Mouse (Mus musculus): ENCODE results near the gene Grb10. TPM values are rescaled to one million over a fixed set of nuclear protein-coding genes. Genes with fewer than 3 reads are reported as not detected.

The Grb10 gene
- polyA plus RNA-seq, 1 experiment from 2014 or later: 283 TPM

GRCm38 (mm10) chr11:11997045-11997444 is 41.4 kb downstream of the Grb10 start:
- no peak overlapping the region for H3K4me3 ChIP-seq (ENCODE audit: low read depth, low read length)
- H3K36me3 ChIP-seq (ENCODE audit: control insufficient read depth, insufficient read depth, low read length): peaks cover 3% of the 10 kb centered on the region; the same call in 1 of the 2 replicates
- WGBS: 92% methylated on average over 1 of the region's 1 CpGs
- H3K9me3 ChIP-seq (ENCODE audit: control insufficient read depth, low read length): no peaks in the 10 kb centered on the region
- H3K4me2 ChIP-seq (ENCODE audit: low read depth, severe bottlenecking): no peak overlapping the region
- no peak for DNase-seq (ENCODE audit: low spot score)
- no peaks in the 10 kb centered on the region for H3K4me1 ChIP-seq (ENCODE audit: control insufficient read depth, insufficient read depth, low read length)
- no peak overlapping the region for H3K9ac ChIP-seq (ENCODE audit: low read length)
- H3K27ac ChIP-seq (replicated peaks; ENCODE audit: low read depth, low read length): no peak overlapping the region
- H3K27me3 ChIP-seq (ENCODE audit: control insufficient read depth, insufficient read depth, low read length): no peaks in the 10 kb centered on the region
- ATAC-seq (ENCODE audit: insufficient number of reproducible peaks, low FRiP score, low TSS enrichment, low read depth): no peak

GRCm38 (mm10) chr11:11995371-11995770 is 43.1 kb downstream of the Grb10 start:
- WGBS: 93% methylated on average over 1 of the region's 1 CpGs
- H3K9ac ChIP-seq (ENCODE audit: low read length): no peak overlapping the region
- no peak overlapping the region for H3K4me3 ChIP-seq (ENCODE audit: low read depth, low read length)
- no peak overlapping the region for H3K4me2 ChIP-seq (ENCODE audit: low read depth, severe bottlenecking)
- no peaks in the 10 kb centered on the region for H3K27me3 ChIP-seq (ENCODE audit: control insufficient read depth, insufficient read depth, low read length)
- H3K36me3 ChIP-seq (ENCODE audit: control insufficient read depth, insufficient read depth, low read length): peaks cover 3% of the 10 kb centered on the region; the same call in 1 of the 2 replicates
- no peak overlapping the region for H3K27ac ChIP-seq (replicated peaks; ENCODE audit: low read depth, low read length)
- H3K9me3 ChIP-seq (ENCODE audit: control insufficient read depth, low read length): no peaks in the 10 kb centered on the region
- no peak for ATAC-seq (ENCODE audit: insufficient number of reproducible peaks, low FRiP score, low TSS enrichment, low read depth)
- H3K4me1 ChIP-seq (ENCODE audit: control insufficient read depth, insufficient read depth, low read length): no peaks in the 10 kb centered on the region
- no peak for DNase-seq (ENCODE audit: low spot score)

GRCm38 (mm10) chr11:11993807-11994206 is 44.7 kb downstream of the Grb10 start:
- Histone ChIP-seq H3K9me3 (ENCODE audit: control insufficient read depth, low read length) (no peaks in the 10 kb centered on the region), H3K9ac (ENCODE audit: low read length) (no peak overlapping the region), H3K27ac (replicated peaks; ENCODE audit: low read depth, low read length) (no peak overlapping the region), H3K4me1 (ENCODE audit: control insufficient read depth, insufficient read depth, low read length) (no peaks in the 10 kb centered on the region), H3K36me3 (ENCODE audit: control insufficient read depth, insufficient read depth, low read length) (peaks cover 3% of the 10 kb centered on the region; the same call in 1 of the 2 replicates), H3K4me2 (ENCODE audit: low read depth, severe bottlenecking) (no peak overlapping the region), H3K27me3 (ENCODE audit: control insufficient read depth, insufficient read depth, low read length) (no peaks in the 10 kb centered on the region), H3K4me3 (ENCODE audit: low read depth, low read length) (no peak overlapping the region)
- ATAC-seq (ENCODE audit: insufficient number of reproducible peaks, low FRiP score, low TSS enrichment, low read depth): no peak
- DNase-seq (ENCODE audit: low spot score): no peak
- WGBS: 85% methylated on average over 5 of the region's 5 CpGs

GRCm38 (mm10) chr11:11993183-11993582 is 45.3 kb downstream of the Grb10 start:
- WGBS: 88% methylated on average over 2 of the region's 2 CpGs
- Histone ChIP-seq H3K9ac (ENCODE audit: low read length) (no peak overlapping the region), H3K36me3 (ENCODE audit: control insufficient read depth, insufficient read depth, low read length) (peaks cover 2% of the 10 kb centered on the region; the same call in 1 of the 2 replicates)

GRCm38 (mm10) chr11:11989850-11990249 is 48.6 kb downstream of the Grb10 start:
- no peak overlapping the region for H3K27ac ChIP-seq (replicated peaks; ENCODE audit: low read depth, low read length)
- H3K4me3 ChIP-seq (ENCODE audit: low read depth, low read length): no peak overlapping the region
- no peaks in the 10 kb centered on the region for H3K4me1 ChIP-seq (ENCODE audit: control insufficient read depth, insufficient read depth, low read length)
- H3K9me3 ChIP-seq (ENCODE audit: control insufficient read depth, low read length): no peaks in the 10 kb centered on the region
- WGBS: 84% methylated on average over 4 of the region's 4 CpGs
- H3K4me2 ChIP-seq (ENCODE audit: low read depth, severe bottlenecking): no peak overlapping the region
- H3K27me3 ChIP-seq (ENCODE audit: control insufficient read depth, insufficient read depth, low read length): no peaks in the 10 kb centered on the region
- ATAC-seq (ENCODE audit: insufficient number of reproducible peaks, low FRiP score, low TSS enrichment, low read depth) (no peak), DNase-seq (ENCODE audit: low spot score) (no peak)
- H3K9ac ChIP-seq (ENCODE audit: low read length): no peak overlapping the region
- H3K36me3 ChIP-seq (ENCODE audit: control insufficient read depth, insufficient read depth, low read length): no peaks in the 10 kb centered on the region

More at GRCm38 (mm10) chr11:11993183-11993582, 45.3 kb downstream of the Grb10 start:
- ATAC-seq (ENCODE audit: insufficient number of reproducible peaks, low FRiP score, low TSS enrichment, low read depth) (no peak), DNase-seq (ENCODE audit: low spot score) (no peak)
- Histone ChIP-seq H3K27me3 (ENCODE audit: control insufficient read depth, insufficient read depth, low read length) (no peaks in the 10 kb centered on the region), H3K4me3 (ENCODE audit: low read depth, low read length) (no peak overlapping the region), H3K4me1 (ENCODE audit: control insufficient read depth, insufficient read depth, low read length) (no peaks in the 10 kb centered on the region), H3K4me2 (ENCODE audit: low read depth, severe bottlenecking) (no peak overlapping the region), H3K27ac (replicated peaks; ENCODE audit: low read depth, low read length) (no peak overlapping the region), H3K9me3 (ENCODE audit: control insufficient read depth, low read length) (no peaks in the 10 kb centered on the region)

GRCm38 (mm10) chr11:11987233-11987632 is 51.2 kb downstream of the Grb10 start:
- Histone ChIP-seq H3K4me2 (ENCODE audit: low read depth, severe bottlenecking) (no peak overlapping the region), H3K9ac (ENCODE audit: low read length) (no peak overlapping the region), H3K4me1 (ENCODE audit: control insufficient read depth, insufficient read depth, low read length) (no peaks in the 10 kb centered on the region), H3K9me3 (ENCODE audit: control insufficient read depth, low read length) (no peaks in the 10 kb centered on the region), H3K36me3 (ENCODE audit: control insufficient read depth, insufficient read depth, low read length) (no peaks in the 10 kb centered on the region), H3K4me3 (ENCODE audit: low read depth, low read length) (no peak overlapping the region), H3K27ac (replicated peaks; ENCODE audit: low read depth, low read length) (no peak overlapping the region), H3K27me3 (ENCODE audit: control insufficient read depth, insufficient read depth, low read length) (no peaks in the 10 kb centered on the region)
- ATAC-seq (ENCODE audit: insufficient number of reproducible peaks, low FRiP score, low TSS enrichment, low read depth) (no peak), DNase-seq (ENCODE audit: low spot score) (no peak)
- 96% methylated on average over 3 of the region's 3 CpGs for WGBS

GRCm38 (mm10) chr11:11978611-11979197 is 59.8 kb downstream of the Grb10 start:
- WGBS: 70% methylated on average over 5 of the region's 5 CpGs
- Histone ChIP-seq H3K9ac (ENCODE audit: low read length) (no peak overlapping the region), H3K4me1 (ENCODE audit: control insufficient read depth, insufficient read depth, low read length) (0 out of 2 replicates have a peak, but pooled peaks cover 2% of the 10 kb centered on the region), H3K27ac (replicated peaks; ENCODE audit: low read depth, low read length) (no peak overlapping the region), H3K4me3 (ENCODE audit: low read depth, low read length) (no peak overlapping the region), H3K9me3 (ENCODE audit: control insufficient read depth, low read length) (no peaks in the 10 kb centered on the region), H3K27me3 (ENCODE audit: control insufficient read depth, insufficient read depth, low read length) (no peaks in the 10 kb centered on the region), H3K36me3 (ENCODE audit: control insufficient read depth, insufficient read depth, low read length) (no peaks in the 10 kb centered on the region), H3K4me2 (ENCODE audit: low read depth, severe bottlenecking) (no peak overlapping the region)
- no peak for ATAC-seq (ENCODE audit: insufficient number of reproducible peaks, low FRiP score, low TSS enrichment, low read depth)
- no peak for DNase-seq (ENCODE audit: low spot score)

GRCm38 (mm10) chr11:11974591-11975255 is 63.8 kb downstream of the Grb10 start:
- ATAC-seq (ENCODE audit: insufficient number of reproducible peaks, low FRiP score, low TSS enrichment, low read depth) (no peak), DNase-seq (ENCODE audit: low spot score) (no peak)
- H3K9ac ChIP-seq (ENCODE audit: low read length): no peak overlapping the region
- H3K9me3 ChIP-seq (ENCODE audit: control insufficient read depth, low read length): no peaks in the 10 kb centered on the region
- no peaks in the 10 kb centered on the region for H3K27me3 ChIP-seq (ENCODE audit: control insufficient read depth, insufficient read depth, low read length)
- H3K4me1 ChIP-seq (ENCODE audit: control insufficient read depth, insufficient read depth, low read length): 0 out of 2 replicates have a peak, but pooled peaks cover 2% of the 10 kb centered on the region
- no peak overlapping the region for H3K27ac ChIP-seq (replicated peaks; ENCODE audit: low read depth, low read length)
- no peak overlapping the region for H3K4me2 ChIP-seq (ENCODE audit: low read depth, severe bottlenecking)
- H3K36me3 ChIP-seq (ENCODE audit: control insufficient read depth, insufficient read depth, low read length): peaks cover 4% of the 10 kb centered on the region; the same call in 1 of the 2 replicates
- no peak overlapping the region for H3K4me3 ChIP-seq (ENCODE audit: low read depth, low read length)
- WGBS: 58% methylated on average over 10 of the region's 10 CpGs
